Mouse (Mus musculus): ENCODE measurements at regions not wholly inside any gene's neighbourhood (a gene's known extent, or its start where the extent isn't known, plus 50 kb on each side); places are given as distances from the start of the nearest gene placed in this dataset.

GRCm38 (mm10) chr1:126917872-126918271 is 87.3 kb upstream of the Nckap5 start:
- H3K36me3 ChIP-seq (ENCODE audit: control insufficient read depth, insufficient read depth, low read length), result no peaks in the 10 kb centered on the region
- H3K27me3 ChIP-seq (ENCODE audit: control insufficient read depth, insufficient read depth, low read length), result no peaks in the 10 kb centered on the region
- WGBS, result 83% methylated on average over 6 of the region's 6 CpGs
- no peak for TF ChIP-seq POLR2A (IDR thresholded peaks at IDR 0.05; ENCODE audit: control insufficient read depth, extremely low read depth, insufficient read depth, low read length, poor library complexity)
- no peak for TF ChIP-seq CTCF (IDR thresholded peaks at IDR 0.05; ENCODE audit: borderline replicate concordance, control insufficient read depth, extremely low read depth, insufficient read depth, low read length, poor library complexity)
- no peak for DNase-seq
- no peaks in the 10 kb centered on the region for H3K4me1 ChIP-seq (replicated peaks; ENCODE audit: control insufficient read depth, insufficient read depth, low read length)
- H3K27ac ChIP-seq (ENCODE audit: control insufficient read depth, insufficient read depth, low read length), result no peak overlapping the region
- H3K4me3 ChIP-seq (ENCODE audit: control insufficient read depth, insufficient read depth, low read length), result no peak overlapping the region

- TF ChIP-seq CTCF (IDR thresholded peaks at IDR 0.05; ENCODE audit: borderline replicate concordance, control insufficient read depth, extremely low read depth, insufficient read depth, low read length, poor library complexity), result no peak
- TF ChIP-seq POLR2A (IDR thresholded peaks at IDR 0.05; ENCODE audit: control insufficient read depth, extremely low read depth, insufficient read depth, low read length, poor library complexity), result no peak
- no peak overlapping the region for H3K4me3 ChIP-seq (ENCODE audit: control insufficient read depth, insufficient read depth, low read length)
- WGBS, result 73% methylated on average over 6 of the region's 6 CpGs
These were observed 85.8 kb upstream of the Nckap5 start for GRCm38 (mm10) chr1:126916369-126916768.

GRCm38 (mm10) chr1:126911277-126912060 is 80.9 kb upstream of the Nckap5 start:
- TF ChIP-seq CTCF (IDR thresholded peaks at IDR 0.05; ENCODE audit: borderline replicate concordance, control insufficient read depth, extremely low read depth, insufficient read depth, low read length, poor library complexity) (no peak), POLR2A (IDR thresholded peaks at IDR 0.05; ENCODE audit: control insufficient read depth, extremely low read depth, insufficient read depth, low read length, poor library complexity) (no peak)
- no peak for DNase-seq
- Histone ChIP-seq H3K27ac (ENCODE audit: control insufficient read depth, insufficient read depth, low read length) (no peak overlapping the region), H3K27me3 (ENCODE audit: control insufficient read depth, insufficient read depth, low read length) (no peaks in the 10 kb centered on the region), H3K36me3 (ENCODE audit: control insufficient read depth, insufficient read depth, low read length) (no peaks in the 10 kb centered on the region), H3K4me1 (replicated peaks; ENCODE audit: control insufficient read depth, insufficient read depth, low read length) (no peaks in the 10 kb centered on the region), H3K4me3 (ENCODE audit: control insufficient read depth, insufficient read depth, low read length) (no peak overlapping the region)
- 90% methylated on average over 12 of the region's 12 CpGs for WGBS

More at GRCm38 (mm10) chr1:126916369-126916768, 85.8 kb upstream of the Nckap5 start:
- no peak overlapping the region for H3K27ac ChIP-seq (ENCODE audit: control insufficient read depth, insufficient read depth, low read length)
- H3K36me3 ChIP-seq (ENCODE audit: control insufficient read depth, insufficient read depth, low read length), result no peaks in the 10 kb centered on the region
- no peak for DNase-seq
- H3K27me3 ChIP-seq (ENCODE audit: control insufficient read depth, insufficient read depth, low read length), result no peaks in the 10 kb centered on the region
- no peaks in the 10 kb centered on the region for H3K4me1 ChIP-seq (replicated peaks; ENCODE audit: control insufficient read depth, insufficient read depth, low read length)

DNA sequence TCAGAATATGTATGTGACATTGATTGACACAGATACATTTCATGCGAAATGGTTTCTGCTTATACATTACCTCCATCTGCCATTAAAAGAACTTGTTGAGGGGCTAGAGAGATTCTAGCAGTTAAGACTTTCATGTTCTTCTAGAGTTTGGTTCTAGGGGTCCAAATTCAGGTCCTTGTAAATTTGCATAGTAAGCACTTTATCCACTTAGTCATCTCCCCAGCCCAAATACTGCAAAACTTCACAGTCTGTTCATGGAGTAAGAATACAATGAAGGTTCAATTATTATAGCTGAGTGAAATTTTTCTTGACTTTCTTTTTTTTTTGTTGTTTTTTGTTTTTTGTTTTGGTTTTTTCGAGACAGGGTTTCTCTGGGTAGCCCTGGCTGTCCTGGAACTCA is 76.8 kb upstream of the Nckap5 start:
- Histone ChIP-seq H3K4me1 (replicated peaks; ENCODE audit: control insufficient read depth, insufficient read depth, low read length) (no peaks in the 10 kb centered on the region), H3K4me3 (ENCODE audit: control insufficient read depth, insufficient read depth, low read length) (no peak overlapping the region), H3K27ac (ENCODE audit: control insufficient read depth, insufficient read depth, low read length) (no peak overlapping the region), H3K27me3 (ENCODE audit: control insufficient read depth, insufficient read depth, low read length) (no peaks in the 10 kb centered on the region), H3K36me3 (ENCODE audit: control insufficient read depth, insufficient read depth, low read length) (no peaks in the 10 kb centered on the region)
- TF ChIP-seq POLR2A (IDR thresholded peaks at IDR 0.05; ENCODE audit: control insufficient read depth, extremely low read depth, insufficient read depth, low read length, poor library complexity), result no peak
- no peak for TF ChIP-seq CTCF (IDR thresholded peaks at IDR 0.05; ENCODE audit: borderline replicate concordance, control insufficient read depth, extremely low read depth, insufficient read depth, low read length, poor library complexity)
- no peak for DNase-seq
- WGBS, result 89% methylated on average over 2 of the region's 2 CpGs

DNA sequence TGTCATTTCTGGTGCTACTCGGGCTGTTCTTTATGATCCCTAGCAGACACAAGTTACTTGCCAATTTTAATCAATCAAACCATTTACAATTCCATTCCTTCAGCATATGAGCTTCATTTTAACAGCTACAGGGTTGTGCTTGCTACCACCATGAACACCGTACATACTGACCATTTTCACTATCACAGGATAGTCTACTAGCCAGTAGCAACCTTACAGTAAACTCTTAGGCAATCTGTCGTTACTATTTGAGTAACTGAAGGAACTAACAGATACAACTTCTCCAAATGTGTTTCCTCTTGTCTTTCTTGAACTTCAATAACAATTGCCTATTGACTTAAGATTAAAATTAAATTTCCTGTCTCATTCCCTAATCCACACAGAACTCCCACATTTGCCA is 67.9 kb upstream of the Nckap5 start:
- Histone ChIP-seq H3K27me3 (ENCODE audit: control insufficient read depth, insufficient read depth, low read length) (no peaks in the 10 kb centered on the region), H3K4me3 (ENCODE audit: control insufficient read depth, insufficient read depth, low read length) (no peak overlapping the region), H3K4me1 (replicated peaks; ENCODE audit: control insufficient read depth, insufficient read depth, low read length) (no peaks in the 10 kb centered on the region), H3K36me3 (ENCODE audit: control insufficient read depth, insufficient read depth, low read length) (no peaks in the 10 kb centered on the region), H3K27ac (ENCODE audit: control insufficient read depth, insufficient read depth, low read length) (no peak overlapping the region)
- TF ChIP-seq CTCF (IDR thresholded peaks at IDR 0.05; ENCODE audit: borderline replicate concordance, control insufficient read depth, extremely low read depth, insufficient read depth, low read length, poor library complexity), result no peak
- no peak for TF ChIP-seq POLR2A (IDR thresholded peaks at IDR 0.05; ENCODE audit: control insufficient read depth, extremely low read depth, insufficient read depth, low read length, poor library complexity)
- 77% methylated on average over 3 of the region's 3 CpGs for WGBS
- DNase-seq, result no peak

DNA sequence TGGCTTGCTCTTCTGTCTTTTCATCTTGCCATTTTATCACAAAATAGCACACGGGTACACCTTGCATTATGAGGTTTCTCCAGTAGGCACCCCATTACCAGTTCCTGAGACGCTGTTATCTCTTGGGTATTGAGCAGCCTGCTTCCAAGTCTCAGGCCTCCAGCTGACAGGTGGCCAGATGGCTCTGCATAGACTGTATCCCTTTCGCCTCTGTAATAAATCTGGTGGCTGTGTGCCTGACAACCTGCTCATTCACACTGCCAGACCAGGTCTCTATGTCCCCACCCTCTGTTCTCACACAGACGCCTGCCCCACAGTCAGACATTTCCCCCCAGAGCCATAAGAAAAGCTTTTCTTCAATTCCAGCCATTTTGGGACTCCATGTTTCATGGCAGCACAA is 66.3 kb upstream of the Nckap5 start:
- no peaks in the 10 kb centered on the region for H3K36me3 ChIP-seq (ENCODE audit: control insufficient read depth, insufficient read depth, low read length)
- no peak overlapping the region for H3K4me3 ChIP-seq (ENCODE audit: control insufficient read depth, insufficient read depth, low read length)
- H3K27me3 ChIP-seq (ENCODE audit: control insufficient read depth, insufficient read depth, low read length), result no peaks in the 10 kb centered on the region
- WGBS, result 94% methylated on average over 4 of the region's 4 CpGs
- no peaks in the 10 kb centered on the region for H3K4me1 ChIP-seq (replicated peaks; ENCODE audit: control insufficient read depth, insufficient read depth, low read length)
- DNase-seq, result no peak
- H3K27ac ChIP-seq (ENCODE audit: control insufficient read depth, insufficient read depth, low read length), result no peak overlapping the region
- TF ChIP-seq POLR2A (IDR thresholded peaks at IDR 0.05; ENCODE audit: control insufficient read depth, extremely low read depth, insufficient read depth, low read length, poor library complexity) (no peak), CTCF (IDR thresholded peaks at IDR 0.05; ENCODE audit: borderline replicate concordance, control insufficient read depth, extremely low read depth, insufficient read depth, low read length, poor library complexity) (no peak)

Data from thymus, adult 2 months (tissue).